Mouse (Mus musculus) spleen, adult 2 months (tissue): Measurements from ENCODE around the gene Qrfpr. TPM values are rescaled to one million over a fixed set of nuclear protein-coding genes. Genes with fewer than 3 reads are reported as not detected.
A peak's percentile ranks its signal among the peaks of the same experiment; 100 is the strongest.

Experiments
- DNase-seq, 2 experiments: peaks; one replicate each; pipeline versions ENCODE4 v3.0.0 to v3.0.0-alpha.2; 2012 to 2021; ENCODE audit warnings: low spot score in 2 of 2, low read depth in 1 of 2
- H3K27ac ChIP-seq: fragments of 200-500 bp; 2 replicates; pipeline ENCODE4 v1.5.1; 2012; ENCODE audit warnings: low read length, inconsistent platforms; ENCODE audit not compliant: insufficient read depth
- H3K27me3 ChIP-seq: fragments of 200-500 bp; 2 replicates; pipeline ENCODE4 v1.6.1; 2012; ENCODE audit warnings: mild to moderate bottlenecking, moderate library complexity, low read length, inconsistent platforms; ENCODE audit not compliant: control insufficient read depth, insufficient read depth
- H3K36me3 ChIP-seq: fragments of 200-500 bp; 2 replicates; pipeline ENCODE4 v1.6.1; 2012; ENCODE audit warnings: mild to moderate bottlenecking, low read length, inconsistent platforms; ENCODE audit not compliant: control insufficient read depth, insufficient read depth
- H3K4me1 ChIP-seq: fragments of 200-500 bp; 2 replicates; pipeline ENCODE4 v1.6.1; 2011; ENCODE audit warnings: inconsistent platforms; ENCODE audit not compliant: control insufficient read depth, insufficient read depth, insufficient read length
- H3K4me3 ChIP-seq: fragments of 200-500 bp; 2 replicates; pipeline ENCODE4 v1.5.1; 2011; ENCODE audit warnings: mild to moderate bottlenecking, inconsistent platforms; ENCODE audit not compliant: insufficient read depth, insufficient read length; ENCODE audit errors: extremely low read depth
- CTCF ChIP-seq: fragments of 200-500 bp; IDR thresholded peaks from 2 replicates; pipeline ENCODE4 v1.5.1; 2011; ENCODE audit warnings: mild to moderate bottlenecking, inconsistent platforms; ENCODE audit not compliant: insufficient read depth, insufficient read length, insufficient replicate concordance; ENCODE audit errors: extremely low read depth
- POLR2A ChIP-seq: fragments of 200-500 bp; IDR thresholded peaks from 2 replicates; pipeline ENCODE4 v1.6.1; 2011; ENCODE audit warnings: low read depth, low read length, inconsistent platforms
- WGBS: fragments of 180-500 bp; shearing (Covaris S2); methylation state at CpG from one replicate; pipeline ENCODE4 v1.1.7; 2018; 5-methylcytosine and 5-hydroxymethylcytosine counted together
- polyA plus RNA-seq: library from polyadenylated mRNA; depleted of rRNA; stranded (reverse); fragments of >200 nt; gene quantifications from 2 replicates; pipeline ENCODE4 v1.2.3, GENCODE M21; 2012; rRNA removed

Qrfpr gene
- polyA plus RNA-seq, 1 experiment = 0.22 TPM

DNA sequence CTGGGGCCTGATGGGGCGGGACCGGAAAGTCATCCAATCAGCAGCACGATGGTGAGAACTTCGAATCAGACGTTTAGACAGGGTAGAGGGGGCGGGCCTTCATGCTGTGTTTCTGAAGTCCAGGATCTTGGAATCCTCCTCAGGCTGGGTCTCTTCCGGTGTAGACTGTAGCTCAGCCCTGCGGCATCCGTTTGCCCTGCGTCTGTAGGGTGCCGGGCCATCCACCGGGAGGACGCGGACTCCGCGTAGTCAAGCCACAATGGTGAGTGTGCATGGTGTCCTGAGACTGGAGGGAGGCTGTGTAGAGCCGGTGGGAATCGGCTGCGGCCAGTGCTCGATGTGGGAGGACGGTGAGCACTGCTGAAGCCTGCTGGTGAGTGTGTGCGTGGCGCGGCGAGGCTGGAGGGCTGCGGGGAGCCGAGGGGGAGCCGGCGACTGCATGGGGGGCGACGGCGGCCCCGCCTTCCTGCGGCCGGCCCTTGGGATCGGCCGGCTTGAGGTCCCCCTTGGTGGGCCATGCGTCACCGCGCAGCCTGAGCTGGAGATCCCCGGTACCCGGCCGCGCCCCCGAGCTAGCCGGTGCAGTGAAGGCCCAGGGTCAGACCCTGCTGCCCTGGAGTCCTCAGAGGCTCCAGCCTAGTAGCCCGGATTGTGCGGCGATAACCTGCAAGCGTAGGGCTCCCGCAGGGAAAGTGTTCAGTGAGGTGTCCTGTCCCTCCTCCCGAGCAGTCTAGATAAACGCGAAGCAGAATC lies 71.0 kb downstream of the Qrfpr start, which contains the start of gene D3Ertd254e:
D3Ertd254e (plus strand) TSS at position 84 of the 753 bp plus-strand sequence.
- TF ChIP-seq CTCF = no peak
- TF ChIP-seq POLR2A = peak; percentile 14; the same call in 1 of the 2 replicates
- peak; percentile 51 to 79 for DNase-seq
- no peak within 1 kb of the TSS for H3K27ac ChIP-seq

GRCm38 (mm10) chr3:36150537-36150933 lies 71.6 kb downstream of the Qrfpr start:
- 27% methylated on average over 1 of the region's 1 CpGs for WGBS
- H3K4me3 ChIP-seq = peak overlapping the region; percentile 72; the same call in 1 of the 2 replicates
- no peak overlapping the region for H3K27ac ChIP-seq
- no peaks in the 10 kb centered on the region for H3K27me3 ChIP-seq
- peaks cover 3% of the 10 kb centered on the region; the same call in 1 of the 2 replicates for H3K4me1 ChIP-seq
- H3K36me3 ChIP-seq = no peaks in the 10 kb centered on the region
- TF ChIP-seq CTCF = no peak
- DNase-seq = no peak

More for the DNA sequence above, 71.0 kb downstream of the Qrfpr start, which contains the start of gene D3Ertd254e:
- Histone ChIP-seq H3K27me3 (no peaks in the 10 kb centered on the region), H3K4me1 (peaks cover 3% of the 10 kb centered on the region; the same call in 1 of the 2 replicates), H3K4me3 (peak within 1 kb of the TSS; percentile 72), H3K36me3 (no peaks in the 10 kb centered on the region)
- 2% methylated on average over 54 of the region's 54 CpGs for WGBS

- no peak for DNase-seq
- no peak overlapping the region for H3K4me3 ChIP-seq
- TF ChIP-seq CTCF (no peak), POLR2A (no peak)
- no peak overlapping the region for H3K27ac ChIP-seq
- H3K27me3 ChIP-seq = no peaks in the 10 kb centered on the region
- H3K36me3 ChIP-seq = no peaks in the 10 kb centered on the region
- H3K4me1 ChIP-seq = no peaks in the 10 kb centered on the region
Observed at GRCm38 (mm10) chr3:36138996-36139395, 83.1 kb downstream of the Qrfpr start.

DNA sequence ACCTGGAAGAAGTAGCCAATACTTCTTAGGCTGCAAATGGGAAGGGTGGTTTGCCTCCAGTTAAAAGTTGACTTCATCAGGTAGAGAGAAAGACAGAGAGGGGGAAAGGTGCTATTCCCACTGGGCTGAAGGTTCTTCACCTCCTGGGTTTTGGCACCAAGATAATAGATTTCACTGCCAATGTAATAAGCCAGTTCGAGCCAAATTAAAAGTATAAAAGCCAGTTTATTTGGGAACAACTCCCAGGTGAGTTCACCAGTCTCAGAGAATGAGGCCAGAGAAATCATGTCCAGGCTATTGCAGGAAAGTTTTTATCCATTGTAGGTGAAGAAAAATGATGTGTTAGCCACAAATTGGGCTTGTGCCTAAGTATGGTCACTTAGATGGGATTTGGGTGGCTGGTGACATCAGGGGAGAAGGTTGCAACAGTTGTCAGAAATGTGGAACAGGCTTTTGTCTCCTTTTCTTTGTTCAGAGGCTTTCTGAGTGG lies 83.9 kb downstream of the Qrfpr start:
- TF ChIP-seq POLR2A = no peak
- H3K27ac ChIP-seq = no peak overlapping the region
- DNase-seq = no peak
- WGBS = 83% methylated on average over 1 of the region's 1 CpGs
- H3K4me1 ChIP-seq = no peaks in the 10 kb centered on the region
- no peaks in the 10 kb centered on the region for H3K27me3 ChIP-seq
- H3K36me3 ChIP-seq = no peaks in the 10 kb centered on the region
- H3K4me3 ChIP-seq = no peak overlapping the region

GRCm38 (mm10) chr3:36137560-36137959 lies 84.6 kb downstream of the Qrfpr start:
- 48% methylated on average over 2 of the region's 2 CpGs for WGBS

DNA sequence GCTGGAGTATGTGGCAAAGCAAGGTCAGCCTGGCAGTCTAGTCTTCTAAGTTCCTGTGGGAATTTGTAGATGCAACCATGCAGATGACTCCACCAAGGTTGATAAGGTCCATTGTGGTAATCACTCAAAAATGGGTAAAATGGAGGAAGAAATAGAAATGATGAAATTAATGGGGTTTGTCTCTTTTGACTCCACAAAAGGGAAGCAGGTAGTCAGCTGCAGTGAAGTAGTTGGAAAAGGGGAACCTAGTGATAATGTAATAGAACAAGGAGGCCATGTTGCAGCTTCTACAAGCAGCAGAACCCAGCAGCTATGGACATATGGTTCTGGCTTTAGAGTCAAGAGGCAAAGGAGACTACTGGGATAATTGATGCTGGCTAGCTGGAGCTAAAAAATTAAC lies 86.0 kb downstream of the Qrfpr start:
- no peak overlapping the region for H3K27ac ChIP-seq
- no peaks in the 10 kb centered on the region for H3K36me3 ChIP-seq
- TF ChIP-seq CTCF = no peak
- no peak for TF ChIP-seq POLR2A
- no peak for DNase-seq
- no peaks in the 10 kb centered on the region for H3K4me1 ChIP-seq
- no peaks in the 10 kb centered on the region for H3K27me3 ChIP-seq
- H3K4me3 ChIP-seq = no peak overlapping the region

More at GRCm38 (mm10) chr3:36137560-36137959, 84.6 kb downstream of the Qrfpr start:
- Histone ChIP-seq H3K27me3 (no peaks in the 10 kb centered on the region), H3K4me3 (no peak overlapping the region), H3K36me3 (no peaks in the 10 kb centered on the region), H3K27ac (no peak overlapping the region), H3K4me1 (no peaks in the 10 kb centered on the region)
- TF ChIP-seq CTCF = no peak
- TF ChIP-seq POLR2A = no peak
- peak in 1 of 2 experiments; percentile 12 for DNase-seq

Other genes starting within 250 kb of the Qrfpr start
- gene Mccc1, start 221.6 kb downstream of the Qrfpr start, polyA plus RNA-seq = 4.7 and 4.8 TPM in 2 replicates
- gene Ccdc144b, start 168.8 kb downstream of the Qrfpr start, polyA plus RNA-seq = not detected in 2 replicates
- 8.9 and 9.2 TPM in 2 replicates for gene Acad9, start 156.3 kb downstream of the Qrfpr start, polyA plus RNA-seq
- 0.33 and 0.38 TPM in 2 replicates for gene D3Ertd254e, start 71.3 kb downstream of the Qrfpr start, polyA plus RNA-seq